Mouse (Mus musculus) embryonic fibroblast, embryonic 13.5 days (primary cell): ENCODE data around the gene Chil1.

Source experiments
- CTCF ChIP-seq: IDR thresholded peaks from 2 replicates; pipeline ENCODE4 v1.5.1; 2011; ENCODE audit warnings: mild to moderate bottlenecking, control low read depth, low read length, moderate library complexity, borderline replicate concordance; ENCODE audit not compliant: insufficient read depth
- POLR2A ChIP-seq: IDR thresholded peaks from 2 replicates; pipeline ENCODE4 v1.6.1; 2011; ENCODE audit warnings: low read depth, mild to moderate bottlenecking, control low read depth, low read length, moderate library complexity

GRCm38 (mm10) chr1:134230638-134231228, 48.8 kb downstream of the Chil1 start:
- no peak for TF ChIP-seq CTCF
- TF ChIP-seq POLR2A = no peak
